Mouse (Mus musculus) ovary, postnatal 14 days (tissue): ENCODE data around the gene G3bp2.

Source experiments
- DNase-seq: peaks from one replicate; pipeline ENCODE4 v3.0.0; 2022; ENCODE audit warnings: low spot score

Gene G3bp2

GRCm38 (mm10) chr5:92009827-92010226, 73.7 kb downstream of the G3bp2 start:
- DNase-seq, result no peak

- DNase-seq, result no peak
These were observed 80.5 kb downstream of the G3bp2 start for GRCm38 (mm10) chr5:92003011-92003410.
